Mouse (Mus musculus): Measurements from ENCODE around the gene Zfp644.

Gene Zfp644

DNA sequence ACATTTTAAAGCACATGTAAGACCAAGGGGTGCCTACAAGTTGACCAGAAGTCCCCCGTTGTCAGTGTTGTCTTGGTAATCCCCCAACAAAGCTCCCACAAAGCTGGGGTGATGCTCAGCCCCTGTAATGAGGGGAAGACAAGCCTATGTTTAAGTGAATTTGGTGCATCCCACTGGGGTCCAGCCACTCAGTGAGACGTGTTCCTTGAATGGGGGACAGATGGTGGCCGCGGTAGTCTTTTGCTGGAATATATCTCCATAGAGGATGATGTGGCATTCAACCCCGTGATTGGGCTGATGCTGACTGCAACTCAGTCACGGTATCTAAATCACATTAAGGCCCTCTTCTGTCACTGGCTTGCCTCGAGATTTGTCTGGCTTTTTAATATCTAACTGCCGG, 97.6 kb downstream of the Zfp644 start:
- no peak for DNase-seq (ENCODE audit: inconsistent age in 2 of 2, low spot score in 1 of 2)

DNA sequence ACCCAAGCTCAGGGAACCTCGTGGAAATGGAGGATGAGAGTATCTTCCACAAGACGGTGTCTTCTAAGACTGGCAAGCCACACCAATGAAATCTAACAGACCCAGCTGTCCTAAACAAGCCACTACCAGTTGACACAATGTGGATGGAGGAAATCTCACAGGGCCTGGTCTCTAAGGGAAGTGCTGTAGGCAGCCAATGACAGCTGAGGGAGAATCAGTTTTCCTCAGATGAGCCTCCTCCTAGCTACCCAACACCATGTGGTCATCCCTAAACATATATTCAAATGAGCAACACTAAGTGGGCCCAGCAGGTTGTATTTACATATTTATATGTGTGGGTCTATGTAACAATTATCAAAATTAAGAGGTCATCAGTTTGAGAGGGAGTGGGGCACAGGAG, 99.6 kb downstream of the Zfp644 start:
- DNase-seq (ENCODE audit: inconsistent age in 2 of 2, low spot score in 1 of 2) = no peak

DNA sequence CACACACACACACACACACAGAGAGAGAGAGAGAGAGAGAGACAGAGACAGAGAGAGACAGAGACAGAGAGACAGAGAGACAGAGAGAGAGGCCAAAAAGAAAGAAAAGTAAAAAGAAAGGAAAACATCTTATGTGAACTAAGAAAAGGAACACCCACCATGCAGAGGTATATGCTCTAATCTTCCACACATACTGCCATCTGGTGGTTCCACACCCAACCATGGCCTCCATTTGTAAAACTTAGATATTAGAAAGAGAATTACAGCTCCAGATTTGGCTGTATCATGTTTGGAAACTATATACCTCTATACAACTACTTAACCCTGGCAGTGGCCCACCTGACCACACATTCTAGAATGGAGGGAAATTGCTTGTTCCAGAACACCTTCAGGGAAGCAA, 102.7 kb downstream of the Zfp644 start:
- no peak for DNase-seq (ENCODE audit: inconsistent age in 2 of 2, low spot score in 1 of 2)

DNA sequence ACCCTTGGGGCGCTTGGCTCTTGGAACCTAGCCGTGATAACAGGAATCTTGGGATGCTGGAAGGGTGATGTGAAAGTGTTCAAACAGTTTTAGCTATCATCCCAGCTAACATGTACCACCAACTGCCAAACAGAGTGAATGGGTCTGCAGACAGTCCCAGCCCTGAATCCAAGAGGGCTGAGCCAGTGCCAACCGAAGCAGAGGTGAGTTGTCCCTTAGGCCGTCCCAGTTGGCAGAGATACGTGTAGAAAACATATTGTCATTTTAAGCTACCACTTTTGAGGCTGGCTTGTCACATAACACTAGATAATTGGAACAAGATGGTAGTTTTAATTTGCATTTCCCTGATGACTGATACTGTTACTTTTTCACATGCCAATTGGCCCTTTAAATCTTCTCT, 106.4 kb downstream of the Zfp644 start:
- no peak for DNase-seq (ENCODE audit: inconsistent age in 2 of 2, low spot score in 1 of 2)

DNA sequence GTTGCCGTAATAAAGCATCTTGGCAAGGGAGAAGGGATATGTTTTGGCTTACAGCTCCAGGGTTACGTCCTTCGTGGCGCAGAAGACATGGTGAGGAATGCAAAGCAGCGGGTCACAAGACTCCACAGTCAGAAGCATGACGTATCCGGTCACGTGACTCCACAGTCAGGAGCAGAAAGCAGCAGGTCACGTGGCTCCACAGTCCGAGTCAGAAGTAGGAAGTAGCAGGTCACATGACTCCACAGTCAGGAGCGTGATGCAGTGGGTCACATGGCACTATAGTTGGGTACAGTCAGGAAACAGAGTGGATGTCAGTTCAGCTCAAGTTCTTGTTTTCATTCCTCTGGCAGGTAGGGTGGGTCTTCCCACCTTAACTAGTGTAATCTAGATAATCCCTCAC, 107.4 kb downstream of the Zfp644 start:
- no peak for DNase-seq (ENCODE audit: inconsistent age in 2 of 2, low spot score in 1 of 2)

DNA sequence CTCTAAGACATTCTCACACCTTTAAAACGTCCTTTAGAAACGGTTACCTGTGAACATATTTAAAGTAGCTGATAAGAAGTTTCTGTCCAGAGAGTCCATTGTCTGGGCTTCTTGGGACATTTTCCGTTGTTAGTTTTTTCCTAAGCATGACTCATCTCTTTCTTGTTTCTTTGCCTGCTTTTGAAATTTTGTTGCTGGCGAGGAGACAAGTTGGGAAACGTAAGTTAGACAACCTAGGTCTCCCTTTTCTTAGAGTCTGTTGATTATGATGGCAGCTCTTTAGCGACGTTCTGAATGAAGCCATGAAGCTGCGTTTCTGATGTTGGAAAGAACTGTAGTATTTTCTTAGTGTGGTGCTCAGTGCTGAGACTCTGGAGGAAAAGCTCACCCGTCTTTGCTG, 108.1 kb downstream of the Zfp644 start:
- DNase-seq (ENCODE audit: inconsistent age in 2 of 2, low spot score in 1 of 2) = no peak

DNA sequence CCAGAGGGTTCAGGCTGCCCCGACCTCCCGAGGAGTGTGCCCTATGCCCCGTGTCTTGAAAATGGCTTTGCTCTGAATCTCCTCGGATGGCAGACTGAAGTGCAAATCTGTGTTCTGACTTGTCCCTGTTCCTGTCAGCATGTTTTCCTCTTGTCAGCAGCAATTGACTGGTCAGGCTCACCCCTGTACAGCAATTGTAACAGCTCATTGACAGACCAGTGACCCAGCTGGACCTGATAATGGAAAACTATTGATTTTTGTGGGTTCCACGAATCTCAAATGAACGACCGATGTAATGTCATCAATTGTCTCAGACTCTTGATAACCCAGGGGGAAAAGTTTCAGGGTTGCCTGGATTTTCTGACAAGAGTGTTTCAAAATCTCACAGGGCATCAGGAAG, 116.1 kb downstream of the Zfp644 start:
- no peak for DNase-seq (ENCODE audit: inconsistent age in 2 of 2, low spot score in 1 of 2)

DNA sequence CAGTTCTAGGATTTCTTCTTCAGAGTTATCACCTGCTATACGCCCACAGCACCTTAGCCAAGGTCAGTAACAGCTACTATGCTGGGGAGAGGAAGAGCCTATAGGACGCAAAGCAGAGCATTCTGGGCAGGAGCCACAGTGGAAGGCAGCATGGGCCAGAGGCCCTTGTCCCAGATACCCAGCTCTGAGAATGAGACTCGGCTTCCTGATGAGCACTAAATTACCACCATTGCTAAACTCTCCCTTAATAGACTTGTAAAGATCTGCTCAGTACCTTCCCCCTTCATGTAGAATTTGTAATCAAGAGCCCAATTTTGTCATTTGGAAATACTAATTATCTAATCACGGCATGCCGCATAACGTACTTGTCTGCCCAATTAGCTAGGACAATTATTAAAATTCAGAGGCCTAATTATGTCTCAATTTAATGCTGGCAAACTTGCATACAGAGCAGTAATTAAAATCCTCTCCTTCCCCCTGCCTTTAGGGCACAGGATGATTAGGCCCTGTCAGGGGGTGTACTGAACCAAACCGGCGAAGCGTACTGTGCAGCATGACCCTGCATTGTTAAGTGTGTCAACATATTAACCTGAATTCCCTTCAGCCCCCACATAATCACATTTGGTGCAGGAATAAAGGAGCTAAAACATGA, 119.7 kb downstream of the Zfp644 start:
- DNase-seq (ENCODE audit: inconsistent age in 2 of 2, low spot score in 1 of 2) = no peak

DNA sequence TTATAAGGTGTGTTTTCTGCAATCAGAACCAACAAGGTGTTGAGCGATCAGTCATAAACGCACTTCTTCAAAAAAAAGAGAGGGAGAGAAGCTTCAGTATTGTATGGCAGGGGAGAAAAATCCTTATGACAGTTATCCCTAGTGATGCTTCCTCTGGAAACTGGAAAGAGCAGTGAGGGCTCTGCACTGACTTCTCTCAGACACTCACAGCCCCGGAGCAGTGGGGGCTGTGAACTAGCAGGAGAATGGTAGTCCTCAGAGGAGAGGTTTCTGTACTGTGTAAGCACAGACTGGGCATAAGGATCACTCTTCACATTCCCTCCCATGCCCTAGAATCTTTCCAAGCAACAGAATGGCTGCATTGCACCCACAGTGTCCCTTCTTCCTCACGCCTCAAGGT, 122.0 kb downstream of the Zfp644 start:
- no peak for DNase-seq (ENCODE audit: inconsistent age in 2 of 2, low spot score in 1 of 2)

DNA sequence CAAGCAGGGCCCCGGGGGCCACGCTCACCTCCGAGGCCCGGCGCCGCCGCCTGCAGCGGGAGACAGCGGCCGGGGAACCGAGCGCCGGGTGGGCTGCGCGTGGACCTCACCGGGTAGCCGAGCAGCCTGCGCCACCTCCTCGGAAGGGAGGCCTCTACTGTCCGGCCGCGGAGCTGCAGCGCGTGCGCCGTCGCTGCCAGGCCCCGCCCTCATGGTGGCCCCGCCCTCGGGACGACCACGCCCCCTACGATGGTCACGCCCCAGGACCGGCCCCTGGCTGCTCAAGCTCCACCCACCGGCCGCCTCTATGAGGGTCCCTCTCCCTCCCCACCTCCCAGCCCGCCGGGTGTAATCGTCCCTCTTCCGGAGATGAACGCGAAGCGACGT, 122.5 kb downstream of the Zfp644 start:
- DNase-seq (ENCODE audit: inconsistent age in 2 of 2, low spot score in 1 of 2) = peak; percentile 84 to 95

DNA sequence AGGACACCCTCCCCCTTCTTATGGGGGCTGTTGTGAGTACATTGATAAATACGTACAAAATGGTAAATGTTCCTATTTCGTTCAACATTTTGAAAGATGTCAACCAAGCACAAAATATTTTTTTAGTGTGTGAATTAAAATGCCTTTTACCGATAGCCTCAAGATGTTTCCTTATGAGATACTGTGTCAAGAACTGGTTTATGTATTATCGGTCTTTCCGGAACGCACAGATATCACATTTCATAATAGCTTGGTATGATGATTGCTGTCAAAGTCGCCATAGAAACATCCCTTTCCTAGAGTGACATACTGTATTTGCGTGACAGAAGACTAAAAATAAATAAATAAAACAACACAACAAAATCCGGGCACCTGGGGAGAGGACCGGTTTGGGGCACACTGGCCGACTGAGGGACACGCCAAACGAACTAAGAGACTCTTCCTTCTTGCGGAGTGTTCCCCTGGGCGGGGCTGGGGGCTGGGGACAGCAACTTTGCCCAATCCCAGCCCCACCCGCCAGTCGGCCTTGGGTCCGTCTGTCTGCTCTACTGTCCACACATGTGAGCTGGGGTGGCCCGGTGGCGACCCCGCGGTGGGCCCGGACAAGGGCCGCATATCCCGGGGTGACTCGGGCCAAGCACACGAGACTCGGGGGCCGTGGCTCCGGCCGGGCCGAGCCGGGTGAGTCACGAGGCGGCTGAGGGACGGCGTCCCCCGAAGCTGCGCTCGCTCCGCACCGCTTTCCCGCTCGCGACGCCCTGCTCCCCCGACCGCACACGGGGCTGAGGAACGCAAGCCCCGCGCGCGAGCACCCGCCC, 123.1 kb downstream of the Zfp644 start:
- DNase-seq (ENCODE audit: inconsistent age in 2 of 2, low spot score in 1 of 2) = no peak

Data from adrenal gland, adult (tissue).